Mouse (Mus musculus): ENCODE results near the gene Fam228a. TPM values are rescaled to one million over a fixed set of nuclear protein-coding genes. Genes with fewer than 3 reads are reported as not detected.
"Not testable (repeated sequence)": the region's sequence is repeated elsewhere in the genome, so short reads cannot be mapped to it uniquely, and the experiment has no call there.

The Fam228a gene
- polyA plus RNA-seq, 1 experiment, result not detected

DNA sequence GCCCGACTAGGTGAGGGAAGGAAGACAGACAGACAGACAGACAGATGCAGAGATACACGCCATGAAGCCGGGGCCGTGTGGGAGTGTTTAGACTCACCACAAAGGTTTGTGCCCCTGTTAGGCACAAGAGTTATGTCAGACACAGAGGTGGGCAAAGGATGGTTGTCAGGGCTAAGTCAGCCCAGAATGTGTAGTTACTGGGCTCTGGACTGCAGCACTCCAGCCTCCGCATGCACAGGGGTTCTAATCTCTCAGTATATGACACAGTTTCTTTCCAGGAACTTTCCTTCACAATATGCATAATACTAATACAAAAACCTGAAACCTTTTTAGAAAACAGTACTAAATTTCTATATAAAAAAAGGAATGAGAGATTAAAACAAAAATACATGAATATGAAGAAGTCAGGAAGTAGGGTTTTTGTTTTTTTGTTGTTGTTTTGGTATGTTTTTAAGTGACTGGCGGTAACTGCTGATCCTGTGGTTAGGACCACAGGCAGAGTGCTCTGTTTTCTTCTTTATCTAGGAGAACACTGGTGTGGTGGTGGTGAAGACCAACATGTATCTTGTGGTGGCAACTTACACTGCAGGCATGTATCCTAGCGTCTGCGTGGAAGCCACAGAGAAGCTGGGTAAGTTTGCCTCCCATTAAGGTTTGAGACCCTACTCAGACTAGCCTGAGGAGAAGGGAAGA is 36.8 kb upstream of the Fam228a start:
- no peak overlapping the region for H3K27ac ChIP-seq (ENCODE audit: control insufficient read depth, insufficient read depth, low read depth, low read length, poor library complexity)
- WGBS, result 54% methylated on average over 8 of the region's 8 CpGs
- no peak overlapping the region for H3K4me3 ChIP-seq (replicated peaks; ENCODE audit: control insufficient read depth, low read depth, low read length)
- no peak for TF ChIP-seq CTCF (IDR thresholded peaks at IDR 0.05; ENCODE audit: control insufficient read depth, insufficient read depth, low read length)
- H3K4me1 ChIP-seq (ENCODE audit: control insufficient read depth, insufficient read depth, low read length), result no peaks in the 10 kb centered on the region

DNA sequence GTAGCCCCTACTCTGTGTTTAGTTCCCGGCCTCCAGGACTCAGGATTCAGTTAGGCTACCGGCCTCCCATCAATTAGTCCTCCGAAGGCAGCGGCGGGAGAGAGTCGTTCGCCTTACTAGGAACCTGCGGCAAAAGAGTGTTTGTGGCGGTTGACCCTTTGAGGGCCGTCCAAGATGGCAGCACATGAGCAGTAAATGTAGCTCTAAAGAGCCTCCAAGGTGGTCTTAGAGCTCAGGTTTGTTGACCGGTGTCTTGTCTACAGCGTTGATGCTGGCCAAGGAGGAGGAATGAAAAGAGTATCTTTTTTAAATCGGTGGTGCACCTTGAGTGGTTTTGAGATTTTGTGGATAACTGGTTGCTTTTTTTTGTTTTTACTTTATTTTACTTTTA is 31.1 kb upstream of the Fam228a start:
- Histone ChIP-seq H3K27ac (ENCODE audit: control insufficient read depth, insufficient read depth, low read depth, low read length, poor library complexity) (no peak overlapping the region), H3K4me3 (replicated peaks; ENCODE audit: control insufficient read depth, low read depth, low read length) (peak overlapping the region; percentile 75), H3K4me1 (ENCODE audit: control insufficient read depth, insufficient read depth, low read length) (no peaks in the 10 kb centered on the region)
- TF ChIP-seq POLR2A (IDR thresholded peaks at IDR 0.05; ENCODE audit: borderline replicate concordance, control insufficient read depth, low read depth, low read length), result no peak
- TF ChIP-seq CTCF (IDR thresholded peaks at IDR 0.05; ENCODE audit: control insufficient read depth, insufficient read depth, low read length), result no peak
- 19% methylated on average over 13 of the region's 13 CpGs for WGBS

DNA sequence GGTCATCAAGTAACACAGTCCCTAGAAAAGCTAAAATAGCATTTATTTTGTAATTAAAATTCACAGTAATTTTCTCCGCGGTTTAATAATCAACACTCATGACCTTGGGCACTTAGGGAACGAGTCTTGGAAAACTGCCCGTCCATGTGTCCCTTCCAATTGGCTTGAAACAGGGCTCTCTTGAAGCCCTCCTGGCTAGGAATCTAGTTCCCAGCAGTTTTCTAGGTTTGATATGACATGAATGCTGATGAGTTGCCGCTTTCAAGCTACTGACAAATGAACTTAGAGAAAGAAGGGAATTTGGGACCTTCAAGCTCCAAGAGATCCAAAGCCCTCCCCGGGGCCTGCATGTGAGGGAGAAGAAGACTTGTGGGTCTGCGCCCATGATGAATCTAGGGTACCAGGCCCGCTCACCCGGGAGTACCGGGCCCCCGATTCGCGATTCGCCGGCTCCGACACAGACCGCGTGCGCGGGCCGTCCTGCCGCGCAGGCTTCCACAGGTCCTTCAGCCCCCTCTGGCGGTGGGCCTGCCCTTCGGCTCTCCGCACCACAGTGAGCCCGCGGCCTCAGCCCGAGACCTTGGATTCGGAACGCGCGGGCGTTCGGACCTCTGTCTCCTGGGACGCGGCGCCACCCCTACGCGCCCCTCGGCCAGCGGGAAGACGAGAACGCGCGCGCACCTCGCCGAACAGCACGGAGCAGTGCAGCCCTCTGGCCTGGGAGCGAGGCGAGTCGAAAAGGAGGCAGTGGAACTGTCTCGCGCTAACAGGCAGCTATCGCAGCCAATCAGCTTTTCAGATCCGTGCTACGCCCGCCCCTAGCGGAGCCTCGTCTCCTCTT is 30.5 kb upstream of the Fam228a start, which contains the start of the genes Pfn4 and Fam228b:
Pfn4 (plus strand) TSS at position 531 of the 841 bp plus-strand sequence.
Fam228b (minus strand) TSS at position 776 of the 841 bp plus-strand sequence.
- peak within 1 kb of the TSS; percentile 48 for H3K27ac ChIP-seq (ENCODE audit: control insufficient read depth, insufficient read depth, low read depth, low read length, poor library complexity)
- H3K4me1 ChIP-seq (ENCODE audit: control insufficient read depth, insufficient read depth, low read length), result no peaks in the 10 kb centered on the region
- 6% methylated on average over 61 of the region's 61 CpGs for WGBS
- TF ChIP-seq POLR2A (IDR thresholded peaks at IDR 0.05; ENCODE audit: borderline replicate concordance, control insufficient read depth, low read depth, low read length), result peak; percentile 65; the same call in 1 of the 2 replicates
- peak; percentile 87 for TF ChIP-seq CTCF (IDR thresholded peaks at IDR 0.05; ENCODE audit: control insufficient read depth, insufficient read depth, low read length)
- peak within 1 kb of the TSS; percentile 75 for H3K4me3 ChIP-seq (replicated peaks; ENCODE audit: control insufficient read depth, low read depth, low read length)

DNA sequence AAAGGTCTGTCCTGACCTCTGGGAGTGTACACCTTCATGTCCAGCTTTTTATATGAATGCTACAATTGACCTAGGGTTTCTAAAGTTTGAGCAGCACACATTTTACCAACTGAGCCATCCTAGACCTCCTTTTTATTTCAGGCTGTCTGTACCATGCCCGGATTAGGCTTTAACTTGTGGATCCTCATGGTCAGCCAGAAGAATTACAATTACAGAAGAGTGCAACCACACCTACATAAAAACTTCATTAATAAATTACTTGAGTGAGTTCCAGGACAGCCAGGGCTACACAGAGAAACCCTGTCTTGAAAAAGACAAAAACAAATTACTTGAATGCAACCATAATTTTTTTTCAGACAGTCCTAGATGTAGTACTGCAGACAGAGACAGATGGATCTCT is 18.8 kb upstream of the Fam228a start:
- Histone ChIP-seq H3K27ac (ENCODE audit: control insufficient read depth, insufficient read depth, low read depth, low read length, poor library complexity) (no peak overlapping the region), H3K4me3 (replicated peaks; ENCODE audit: control insufficient read depth, low read depth, low read length) (no peak overlapping the region), H3K4me1 (ENCODE audit: control insufficient read depth, insufficient read depth, low read length) (no peaks in the 10 kb centered on the region)
- TF ChIP-seq CTCF (IDR thresholded peaks at IDR 0.05; ENCODE audit: control insufficient read depth, insufficient read depth, low read length) (no peak), POLR2A (IDR thresholded peaks at IDR 0.05; ENCODE audit: borderline replicate concordance, control insufficient read depth, low read depth, low read length) (no peak)
- 88% methylated on average over 1 of the region's 1 CpGs for WGBS

DNA sequence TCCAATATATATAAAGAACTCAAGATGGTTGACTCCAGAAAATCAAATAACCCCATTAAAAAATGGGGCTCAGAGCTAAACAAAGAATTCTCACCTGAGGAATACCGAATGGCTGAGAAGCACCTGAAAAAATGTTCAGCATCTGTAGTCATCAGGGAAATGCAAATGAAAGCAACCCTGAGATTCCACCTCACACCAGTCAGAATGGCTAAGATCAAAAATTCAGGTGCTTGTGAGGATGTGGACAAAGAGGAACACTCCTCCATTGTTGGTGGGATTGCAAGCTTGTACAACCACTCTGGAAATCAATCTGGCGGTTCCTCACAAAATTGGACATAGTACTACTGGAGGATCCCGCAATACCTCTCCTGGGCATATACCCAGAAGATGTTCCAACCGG is 16.2 kb upstream of the Fam228a start:
- H3K4me1 ChIP-seq (ENCODE audit: control insufficient read depth, insufficient read depth, low read length), result not testable (repeated sequence)

DNA sequence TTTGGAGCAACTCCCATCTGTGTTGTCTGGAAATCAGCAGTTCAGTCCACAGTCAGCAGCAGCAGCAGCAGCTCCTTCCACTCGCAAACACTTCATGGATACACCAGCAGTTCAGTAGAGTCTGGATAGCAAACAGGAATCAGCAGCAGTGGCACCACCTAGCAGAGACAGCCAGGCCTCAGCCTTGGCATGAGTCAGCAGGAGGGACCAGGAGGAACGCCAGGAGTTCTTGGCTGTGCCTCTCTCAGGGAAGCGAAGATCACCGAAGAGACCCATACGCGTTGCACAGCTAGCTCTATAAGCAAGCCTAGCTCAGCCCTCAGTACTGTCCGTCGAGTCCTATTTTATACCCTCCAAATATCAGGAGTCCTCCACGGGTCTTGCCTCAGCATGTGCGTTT is 6.3 kb upstream of the Fam228a start:
- 88% methylated on average over 10 of the region's 10 CpGs for WGBS
- no peak overlapping the region for H3K27ac ChIP-seq (ENCODE audit: control insufficient read depth, insufficient read depth, low read depth, low read length, poor library complexity)
- TF ChIP-seq CTCF (IDR thresholded peaks at IDR 0.05; ENCODE audit: control insufficient read depth, insufficient read depth, low read length) (no peak), POLR2A (IDR thresholded peaks at IDR 0.05; ENCODE audit: borderline replicate concordance, control insufficient read depth, low read depth, low read length) (no peak)
- no peak overlapping the region for H3K4me3 ChIP-seq (replicated peaks; ENCODE audit: control insufficient read depth, low read depth, low read length)
- no peaks in the 10 kb centered on the region for H3K4me1 ChIP-seq (ENCODE audit: control insufficient read depth, insufficient read depth, low read length)

More for the DNA sequence above, 16.2 kb upstream of the Fam228a start:
- not testable (repeated sequence) for H3K4me3 ChIP-seq (replicated peaks; ENCODE audit: control insufficient read depth, low read depth, low read length); H3K27ac ChIP-seq (ENCODE audit: control insufficient read depth, insufficient read depth, low read depth, low read length, poor library complexity)
- WGBS, result 90% methylated on average over 4 of the region's 4 CpGs

DNA sequence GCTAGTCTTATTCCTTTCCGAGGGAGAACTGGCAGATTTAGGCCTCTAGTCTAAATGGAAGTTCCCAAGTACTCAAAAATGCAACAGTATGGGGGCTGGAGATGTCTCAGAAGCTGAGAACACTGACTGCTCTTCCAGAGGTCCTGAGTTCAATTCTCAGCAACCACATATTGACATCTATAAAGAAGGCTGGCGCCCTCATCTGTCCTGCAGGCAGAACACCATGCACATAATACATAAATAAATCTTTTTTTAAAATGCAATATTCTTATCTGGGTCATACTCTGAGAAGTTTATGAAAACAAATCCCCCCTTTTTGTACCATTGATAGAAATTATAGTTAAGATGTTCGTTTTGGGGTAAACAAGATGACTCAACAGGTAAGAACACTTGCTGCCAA is 4.0 kb upstream of the Fam228a start:
- H3K4me3 ChIP-seq (replicated peaks; ENCODE audit: control insufficient read depth, low read depth, low read length), result no peak overlapping the region
- H3K4me1 ChIP-seq (ENCODE audit: control insufficient read depth, insufficient read depth, low read length), result no peaks in the 10 kb centered on the region
- H3K27ac ChIP-seq (ENCODE audit: control insufficient read depth, insufficient read depth, low read depth, low read length, poor library complexity), result no peak overlapping the region
- 77% methylated on average over 3 of the region's 3 CpGs for WGBS
- TF ChIP-seq CTCF (IDR thresholded peaks at IDR 0.05; ENCODE audit: control insufficient read depth, insufficient read depth, low read length) (no peak), POLR2A (IDR thresholded peaks at IDR 0.05; ENCODE audit: borderline replicate concordance, control insufficient read depth, low read depth, low read length) (no peak)

DNA sequence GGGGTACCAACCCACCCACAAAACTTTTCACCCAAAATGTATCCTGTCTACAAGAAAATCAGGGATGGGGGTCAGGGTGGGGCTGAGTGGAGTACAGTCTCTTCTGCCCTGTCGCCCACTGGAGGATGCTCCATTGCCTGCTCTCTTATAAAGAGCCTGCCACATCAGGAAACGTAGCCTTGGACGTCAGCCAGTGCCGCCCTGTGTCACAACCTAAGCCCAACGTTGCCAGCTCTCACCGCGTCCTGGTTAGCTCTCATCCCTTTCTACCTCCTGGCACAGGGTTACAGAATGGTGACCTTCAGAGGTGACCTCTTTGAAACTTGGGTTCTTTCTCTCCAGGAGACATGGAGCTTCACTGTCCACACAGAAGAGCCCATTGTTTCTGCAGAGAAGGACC is 2.6 kb upstream of the Fam228a start:
- Histone ChIP-seq H3K4me3 (replicated peaks; ENCODE audit: control insufficient read depth, low read depth, low read length) (no peak overlapping the region), H3K4me1 (ENCODE audit: control insufficient read depth, insufficient read depth, low read length) (no peaks in the 10 kb centered on the region), H3K27ac (ENCODE audit: control insufficient read depth, insufficient read depth, low read depth, low read length, poor library complexity) (no peak overlapping the region)
- WGBS, result 47% methylated on average over 7 of the region's 7 CpGs
- no peak for TF ChIP-seq POLR2A (IDR thresholded peaks at IDR 0.05; ENCODE audit: borderline replicate concordance, control insufficient read depth, low read depth, low read length)
